Mouse (Mus musculus) stomach, embryonic 15.5 days (tissue): ENCODE data around the gene Spice1. TPM values are rescaled to one million over a fixed set of nuclear protein-coding genes. Genes with fewer than 3 reads are reported as not detected.

Source experiments
- ATAC-seq: fragments of 200-750 bp; cut with Nextera tagmentation; 2 replicates; pipeline ENCODE4 v1.8.0; 2017; ENCODE audit warnings: low read depth, moderate number of reproducible peaks, moderate TSS enrichment; ENCODE audit not compliant: insufficient read depth, low FRiP score
- H3K27ac ChIP-seq: fragments of 300-500 bp; sonication (generic); 2 replicates; pipeline ENCODE4 v1.5.1; 2015; ENCODE audit warnings: mild to moderate bottlenecking, inconsistent platforms
- H3K27me3 ChIP-seq: fragments of 300-500 bp; sonication (generic); replicated peaks from 2 replicates; pipeline ENCODE4 v1.6.1; 2015; ENCODE audit warnings: inconsistent platforms
- H3K36me3 ChIP-seq: fragments of 300-500 bp; sonication (generic); 2 replicates; pipeline ENCODE4 v1.6.1; 2015; ENCODE audit warnings: inconsistent platforms
- H3K4me1 ChIP-seq: fragments of 300-500 bp; sonication (generic); 2 replicates; pipeline ENCODE4 v1.6.1; 2015; ENCODE audit warnings: inconsistent platforms
- H3K4me2 ChIP-seq: fragments of 300-500 bp; sonication (generic); 2 replicates; pipeline ENCODE4 v1.6.1; 2015; ENCODE audit warnings: mild to moderate bottlenecking, inconsistent platforms
- H3K4me3 ChIP-seq: fragments of 300-500 bp; sonication (generic); replicated peaks from 2 replicates; pipeline ENCODE4 v1.5.1; 2015; ENCODE audit warnings: inconsistent platforms
- H3K9ac ChIP-seq: fragments of 300-500 bp; sonication (generic); 2 replicates; pipeline ENCODE4 v1.6.1; 2015; ENCODE audit warnings: inconsistent platforms
- H3K9me3 ChIP-seq: fragments of 300-500 bp; sonication (generic); 2 replicates; pipeline ENCODE4 v1.6.1; 2016; ENCODE audit warnings: inconsistent platforms
- WGBS: fragments of 180-500 bp; shearing (Covaris S2); methylation state at CpG from one replicate; pipeline ENCODE4 v1.1.7; 2015; 5-methylcytosine and 5-hydroxymethylcytosine counted together
- polyA plus RNA-seq: library from polyadenylated mRNA; unstranded; fragments of >200 nt; fragmentation: Nextera tagmentation; extraction: Ambion mirVana; gene quantifications from 2 replicates; pipeline ENCODE4 v1.2.1, GENCODE M21; 2015

The Spice1 gene
- polyA plus RNA-seq: 28.3 and 28.7 TPM in 2 replicates

DNA sequence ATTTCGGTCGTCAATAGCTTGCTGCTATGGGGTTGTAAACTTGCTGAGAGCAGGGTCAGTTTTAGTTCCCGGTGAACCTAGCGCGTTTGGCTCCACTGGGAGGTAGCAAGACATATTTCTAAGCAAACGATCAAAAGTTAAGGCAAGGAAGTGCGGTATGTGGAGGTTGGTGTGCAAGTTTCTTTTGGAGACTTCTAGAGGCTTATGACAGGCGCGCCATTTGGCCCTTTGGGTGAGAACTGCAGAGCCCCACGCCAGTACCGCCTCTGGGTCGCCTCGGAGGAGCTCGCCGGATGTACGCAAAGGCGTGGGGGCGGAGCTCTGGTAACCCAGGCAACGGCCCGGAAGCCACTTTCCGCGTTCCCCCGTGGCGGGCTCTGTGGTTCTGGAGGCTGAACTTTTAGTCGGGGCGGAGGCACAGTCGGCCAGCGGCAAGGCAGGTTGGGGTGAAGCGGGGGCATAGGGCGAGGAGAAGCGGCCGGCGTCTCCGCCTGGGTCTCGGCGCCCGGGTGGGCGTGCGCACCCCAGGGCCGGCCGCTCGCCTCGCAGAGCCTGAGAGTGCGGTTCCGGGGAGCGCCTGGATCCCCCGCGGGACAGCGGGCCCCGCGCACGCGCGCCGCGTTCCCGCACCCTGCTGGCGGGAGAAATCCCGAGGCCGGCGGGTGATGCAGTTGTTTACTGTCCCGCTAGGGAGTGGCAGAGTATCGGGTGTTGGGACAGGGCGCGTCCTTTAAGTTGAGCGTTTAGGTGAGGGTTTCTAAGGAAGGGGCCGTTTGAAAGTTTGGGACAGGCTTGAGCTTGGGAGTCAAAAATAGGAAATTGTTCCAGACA lies at the start of gene Spice1:
Spice1 (plus strand) TSS at position 51 of the 831 bp plus-strand sequence.
- peak within 1 kb of the TSS; percentile 94 for H3K27ac ChIP-seq
- under 1% methylated on average over 61 of the region's 67 CpGs for WGBS

GRCm38 (mm10) chr16:44299438-44300093 lies 47.4 kb upstream of the Spice1 start:
- no peaks in the 10 kb centered on the region for H3K9me3 ChIP-seq
- no peak overlapping the region for H3K9ac ChIP-seq
- H3K27me3 ChIP-seq: no peaks in the 10 kb centered on the region
- no peak overlapping the region for H3K27ac ChIP-seq
- WGBS: 77% methylated on average over 20 of the region's 20 CpGs
- no peaks in the 10 kb centered on the region for H3K4me1 ChIP-seq
- ATAC-seq: no peak
- H3K4me3 ChIP-seq: no peak overlapping the region
- H3K4me2 ChIP-seq: no peak overlapping the region
- H3K36me3 ChIP-seq: no peaks in the 10 kb centered on the region

More for the DNA sequence above, at the start of gene Spice1:
- no peaks in the 10 kb centered on the region for H3K9me3 ChIP-seq
- peak; percentile 98 for ATAC-seq
- H3K27me3 ChIP-seq: no peaks in the 10 kb centered on the region
- H3K4me1 ChIP-seq: no peaks in the 10 kb centered on the region
- H3K36me3 ChIP-seq: no peaks in the 10 kb centered on the region
- H3K9ac ChIP-seq: peak within 1 kb of the TSS; percentile 36
- H3K4me2 ChIP-seq: peak within 1 kb of the TSS; percentile 59
- H3K4me3 ChIP-seq: peak within 1 kb of the TSS; percentile 73

DNA sequence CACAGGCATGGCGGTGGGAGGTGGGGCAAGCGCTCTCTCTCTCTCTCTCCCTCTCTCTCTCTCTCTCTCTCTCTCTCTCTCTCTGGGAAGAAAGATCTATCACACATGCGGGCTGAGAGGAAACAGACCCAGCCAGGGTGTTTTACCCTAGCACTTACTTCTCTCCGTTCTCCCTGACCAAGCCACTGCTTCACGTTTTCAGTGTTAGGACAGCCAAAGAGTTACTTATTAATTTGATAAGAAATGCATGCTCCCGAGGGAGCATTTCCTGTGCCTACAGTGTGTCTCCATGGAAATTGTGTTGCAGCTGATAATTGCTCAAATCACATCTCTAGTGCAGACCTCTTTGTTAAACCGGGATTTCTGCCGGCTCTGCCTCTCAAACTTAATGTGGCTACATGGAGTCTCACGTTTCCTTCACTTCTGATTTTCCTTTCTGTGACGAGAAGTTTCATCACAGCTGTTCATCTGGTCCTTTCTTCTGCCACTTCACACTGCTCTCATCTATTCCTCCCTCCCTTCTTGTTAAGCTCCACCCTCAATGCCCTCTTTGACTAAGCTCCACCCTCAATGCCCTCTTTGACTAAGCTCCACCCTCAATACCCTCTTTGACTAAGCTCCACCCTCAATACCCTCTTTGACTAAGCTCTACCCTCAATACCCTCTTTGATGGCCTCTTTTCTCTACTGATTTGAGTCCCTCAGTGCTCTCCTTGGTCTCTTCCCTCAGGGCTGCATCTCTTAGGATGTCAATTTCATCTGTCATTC lies 44.6 kb upstream of the Spice1 start:
- H3K27ac ChIP-seq: 0 out of 2 replicates have a peak overlapping the region, but pooled peaks have one; percentile 26
- H3K4me1 ChIP-seq: no peaks in the 10 kb centered on the region
- H3K9ac ChIP-seq: no peak overlapping the region
- no peaks in the 10 kb centered on the region for H3K9me3 ChIP-seq
- peak; percentile 31; the same call in 1 of the 2 replicates for ATAC-seq
- no peak overlapping the region for H3K4me3 ChIP-seq
- no peaks in the 10 kb centered on the region for H3K27me3 ChIP-seq
- WGBS: 41% methylated on average over 10 of the region's 10 CpGs
- no peaks in the 10 kb centered on the region for H3K36me3 ChIP-seq
- peak overlapping the region; percentile 29; the same call in 1 of the 2 replicates for H3K4me2 ChIP-seq

DNA sequence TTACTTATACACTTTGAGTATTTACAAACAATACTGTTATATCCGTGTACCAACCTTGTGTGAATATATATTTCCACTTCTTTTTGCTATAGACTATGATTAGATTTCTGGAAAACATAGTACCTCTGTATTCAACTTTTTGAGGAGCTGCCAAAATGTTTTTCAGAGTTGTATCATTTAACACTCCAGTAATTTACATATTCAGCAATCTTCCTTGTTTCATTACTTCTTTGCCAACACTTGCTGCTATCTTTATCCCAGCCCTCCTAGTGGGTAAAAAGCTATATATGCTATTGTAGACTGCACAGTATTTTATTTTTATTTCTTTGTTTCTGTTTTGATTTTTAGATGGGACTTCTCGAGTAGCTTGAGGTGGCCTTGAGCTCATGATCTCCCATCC lies 43.1 kb upstream of the Spice1 start:
- H3K4me2 ChIP-seq: no peak overlapping the region
- no peaks in the 10 kb centered on the region for H3K9me3 ChIP-seq
- no peaks in the 10 kb centered on the region for H3K36me3 ChIP-seq
- no peak overlapping the region for H3K9ac ChIP-seq
- no peak overlapping the region for H3K4me3 ChIP-seq
- H3K27me3 ChIP-seq: no peaks in the 10 kb centered on the region
- WGBS: 60% methylated on average over 2 of the region's 2 CpGs
- H3K27ac ChIP-seq: no peak overlapping the region
- H3K4me1 ChIP-seq: no peaks in the 10 kb centered on the region
- ATAC-seq: no peak

DNA sequence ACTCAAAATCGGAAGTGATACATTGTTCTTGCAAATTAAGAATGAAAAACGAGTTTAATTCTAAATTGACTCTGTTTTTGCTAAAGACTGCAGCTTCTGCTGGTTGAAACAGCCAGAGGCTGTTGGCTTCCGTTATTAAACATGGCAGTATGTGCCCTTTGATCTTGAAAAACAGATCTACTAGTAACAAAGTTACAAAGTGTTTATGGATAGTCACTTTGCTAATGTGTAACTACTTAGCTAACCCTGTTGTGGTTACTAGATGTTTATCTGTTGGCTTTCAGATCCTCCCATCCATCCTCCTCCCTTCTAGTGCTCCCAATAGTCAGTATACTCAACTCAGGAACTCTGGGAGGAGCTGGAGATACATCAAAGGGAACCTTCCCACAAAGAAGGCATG lies 41.3 kb upstream of the Spice1 start:
- Histone ChIP-seq H3K36me3 (no peaks in the 10 kb centered on the region), H3K27me3 (no peaks in the 10 kb centered on the region), H3K9ac (no peak overlapping the region), H3K27ac (no peak overlapping the region), H3K4me3 (no peak overlapping the region), H3K4me1 (no peaks in the 10 kb centered on the region), H3K4me2 (no peak overlapping the region), H3K9me3 (no peaks in the 10 kb centered on the region)
- 43% methylated on average over 3 of the region's 3 CpGs for WGBS
- no peak for ATAC-seq

DNA sequence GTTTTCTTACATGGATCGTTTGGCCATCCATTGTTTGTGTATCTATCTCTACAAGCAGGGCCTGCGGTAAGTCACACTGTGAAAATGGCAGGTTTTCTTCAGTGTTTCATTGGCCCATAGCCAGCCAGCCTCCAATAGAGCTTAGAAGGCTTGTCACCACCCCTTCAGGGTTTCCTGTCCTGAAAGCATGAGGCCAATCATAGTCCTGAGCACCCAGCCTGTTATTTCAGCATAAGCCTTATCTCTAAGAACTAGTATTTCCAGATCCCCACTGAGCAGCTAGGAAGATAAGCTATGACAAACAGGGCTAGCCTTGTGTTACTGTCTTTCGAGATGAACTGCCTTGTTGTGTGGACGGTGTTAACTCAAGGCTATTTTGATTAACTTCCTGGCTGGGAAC lies 33.5 kb upstream of the Spice1 start:
- no peaks in the 10 kb centered on the region for H3K36me3 ChIP-seq
- no peaks in the 10 kb centered on the region for H3K27me3 ChIP-seq
- peak; percentile 56; the same call in 1 of the 2 replicates for ATAC-seq
- 57% methylated on average over 4 of the region's 4 CpGs for WGBS
- H3K9me3 ChIP-seq: no peaks in the 10 kb centered on the region
- H3K4me2 ChIP-seq: no peak overlapping the region
- H3K27ac ChIP-seq: no peak overlapping the region
- no peaks in the 10 kb centered on the region for H3K4me1 ChIP-seq
- H3K4me3 ChIP-seq: no peak overlapping the region
- no peak overlapping the region for H3K9ac ChIP-seq

GRCm38 (mm10) chr16:44316350-44316749 lies 30.6 kb upstream of the Spice1 start:
- Histone ChIP-seq H3K9me3 (no peaks in the 10 kb centered on the region), H3K36me3 (no peaks in the 10 kb centered on the region), H3K9ac (no peak overlapping the region), H3K4me1 (no peaks in the 10 kb centered on the region), H3K4me3 (no peak overlapping the region), H3K27me3 (no peaks in the 10 kb centered on the region), H3K27ac (no peak overlapping the region), H3K4me2 (no peak overlapping the region)
- ATAC-seq: no peak
- 73% methylated on average over 4 of the region's 4 CpGs for WGBS

DNA sequence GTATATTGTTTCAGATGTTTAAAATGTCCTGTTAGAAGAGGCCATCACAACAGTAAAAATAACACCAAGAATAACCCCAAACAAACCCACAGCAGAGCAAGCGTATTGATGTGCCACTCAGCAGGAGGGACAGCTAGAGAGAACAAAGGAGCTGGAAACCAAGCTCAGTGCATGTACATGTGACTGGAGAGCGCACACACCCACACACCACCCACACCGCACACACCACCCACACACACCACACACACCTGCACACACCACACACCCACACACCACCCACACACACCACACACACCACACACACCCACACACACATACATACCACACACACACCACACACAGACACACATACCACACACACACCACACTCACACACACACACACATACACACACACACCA lies 26.7 kb upstream of the Spice1 start:
- no peak overlapping the region for H3K4me2 ChIP-seq
- no peak overlapping the region for H3K27ac ChIP-seq
- H3K4me1 ChIP-seq: no peaks in the 10 kb centered on the region; the same call in 1 of the 2 replicates
- no peaks in the 10 kb centered on the region for H3K9me3 ChIP-seq
- H3K27me3 ChIP-seq: no peaks in the 10 kb centered on the region
- 56% methylated on average over 3 of the region's 3 CpGs for WGBS
- no peak for ATAC-seq
- H3K9ac ChIP-seq: no peak overlapping the region
- H3K36me3 ChIP-seq: no peaks in the 10 kb centered on the region
- H3K4me3 ChIP-seq: no peak overlapping the region

DNA sequence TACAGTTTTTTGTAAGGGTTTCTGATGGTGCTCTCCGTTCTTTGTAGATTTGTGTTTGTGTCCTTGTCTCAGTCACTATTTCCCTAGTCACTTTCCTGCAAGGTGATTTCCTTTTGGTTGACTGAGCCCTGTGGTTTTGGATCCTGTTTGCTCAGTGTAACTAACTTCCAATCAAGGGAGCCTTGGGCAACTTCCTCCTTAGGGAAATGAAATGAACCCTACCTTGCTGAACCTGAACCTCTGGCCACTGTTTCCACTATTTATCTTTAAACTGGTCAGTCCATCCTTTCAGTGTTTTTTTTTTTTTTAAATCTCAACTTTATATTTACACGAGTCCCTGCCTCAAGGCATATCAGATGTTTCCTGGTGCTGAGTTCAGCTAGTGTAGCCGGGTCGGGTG lies 18.3 kb upstream of the Spice1 start:
- 45% methylated on average over 4 of the region's 4 CpGs for WGBS
- no peak overlapping the region for H3K4me3 ChIP-seq
- peak; percentile 71 for ATAC-seq
- H3K27me3 ChIP-seq: no peaks in the 10 kb centered on the region; the same call in 1 of the 2 replicates
- no peak overlapping the region for H3K9ac ChIP-seq
- peaks cover 4% of the 10 kb centered on the region for H3K4me1 ChIP-seq
- no peaks in the 10 kb centered on the region for H3K36me3 ChIP-seq
- H3K27ac ChIP-seq: peak overlapping the region; percentile 38; the same call in 1 of the 2 replicates
- H3K9me3 ChIP-seq: no peaks in the 10 kb centered on the region
- no peak overlapping the region for H3K4me2 ChIP-seq

DNA sequence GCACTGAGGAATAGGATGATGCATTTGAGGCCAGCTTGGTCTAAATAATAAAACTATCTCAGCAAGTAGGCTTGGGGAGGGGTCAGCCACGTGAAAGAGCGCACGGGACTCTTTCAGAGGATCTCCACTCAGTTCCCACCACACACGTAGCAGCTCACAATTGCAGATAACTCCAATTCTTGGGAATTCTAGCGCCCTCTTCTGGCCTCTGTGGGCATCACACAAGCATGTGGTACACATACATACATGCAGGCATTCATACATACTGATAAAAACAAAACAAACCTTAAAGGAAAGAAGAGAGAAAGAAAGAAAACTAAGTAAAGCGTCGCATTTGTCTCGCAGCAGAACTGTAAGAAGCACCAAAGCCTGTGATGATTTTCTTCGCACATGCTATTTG lies 16.3 kb upstream of the Spice1 start:
- H3K9me3 ChIP-seq: no peaks in the 10 kb centered on the region
- H3K27ac ChIP-seq: no peak overlapping the region
- ATAC-seq: no peak
- no peak overlapping the region for H3K4me2 ChIP-seq
- no peaks in the 10 kb centered on the region for H3K36me3 ChIP-seq
- H3K27me3 ChIP-seq: no peaks in the 10 kb centered on the region; the same call in 1 of the 2 replicates
- H3K9ac ChIP-seq: no peak overlapping the region
- WGBS: 84% methylated on average over 9 of the region's 9 CpGs
- no peak overlapping the region for H3K4me3 ChIP-seq
- peaks cover 4% of the 10 kb centered on the region; the same call in 1 of the 2 replicates for H3K4me1 ChIP-seq

- 42% methylated on average over 9 of the region's 9 CpGs for WGBS
- Histone ChIP-seq H3K27me3 (no peaks in the 10 kb centered on the region; the same call in 1 of the 2 replicates), H3K4me1 (peaks cover 4% of the 10 kb centered on the region; the same call in 1 of the 2 replicates), H3K4me2 (no peak overlapping the region; the same call in 1 of the 2 replicates), H3K27ac (no peak overlapping the region), H3K9me3 (no peaks in the 10 kb centered on the region), H3K36me3 (no peaks in the 10 kb centered on the region), H3K9ac (no peak overlapping the region), H3K4me3 (no peak overlapping the region; the same call in 1 of the 2 replicates)
- no peak for ATAC-seq
Measured at GRCm38 (mm10) chr16:44331154-44331553, 15.8 kb upstream of the Spice1 start.
